Mouse (Mus musculus) T-helper 2 cell (primary cell): Measurements from ENCODE around the gene Socs5.

Experiments
- in situ Hi-C: fragments of 300-600 bp; cut with MboI, MseI; formaldehyde crosslinking; loops from one replicate; pipeline ENCODE4 v1.15.1; 2025; ENCODE audit warnings: high pct_unique_total_duplicates

The Socs5 gene

DNA sequence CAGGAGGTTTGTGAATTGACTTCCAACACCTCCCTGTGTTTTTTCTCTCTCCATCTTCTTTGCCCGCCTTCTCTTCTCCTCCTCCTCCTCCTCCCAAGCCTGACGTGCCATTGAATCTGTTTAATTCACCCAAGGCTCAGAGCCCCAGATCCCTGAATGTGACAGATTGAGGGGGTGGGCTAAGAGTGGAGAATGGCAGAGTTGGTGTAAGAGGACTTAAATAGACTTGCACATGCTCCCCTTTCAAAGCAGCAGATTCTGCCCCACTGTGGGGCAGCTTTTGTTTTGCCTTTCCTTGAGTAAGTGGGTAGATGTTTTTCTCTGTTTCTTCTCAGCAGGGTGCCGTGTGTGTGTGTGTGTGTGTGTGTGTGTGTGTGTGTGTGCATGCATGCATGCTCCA, 61.6 kb downstream of the Socs5 start:
- in situ Hi-C loops = no loop called here

DNA sequence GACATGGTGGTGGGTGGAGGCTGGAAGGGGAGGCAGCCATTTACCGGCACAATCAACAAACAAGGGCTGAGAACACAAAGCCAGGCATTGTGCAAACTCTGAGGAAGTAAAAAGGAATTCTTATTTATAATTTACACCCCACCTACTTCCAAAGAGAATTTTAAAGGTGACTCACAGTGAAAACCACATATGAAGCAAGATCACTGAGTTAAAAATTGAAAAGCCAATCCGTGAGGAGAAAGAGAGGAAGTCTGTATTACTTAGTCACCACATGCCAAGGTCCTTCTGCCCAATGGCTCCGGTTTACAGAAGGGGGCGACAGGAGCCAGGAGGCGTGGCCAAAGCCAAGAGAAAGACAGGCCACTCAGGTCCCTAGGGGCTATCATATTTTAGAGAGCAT, 62.9 kb downstream of the Socs5 start:
- in situ Hi-C loops = no loop called here

DNA sequence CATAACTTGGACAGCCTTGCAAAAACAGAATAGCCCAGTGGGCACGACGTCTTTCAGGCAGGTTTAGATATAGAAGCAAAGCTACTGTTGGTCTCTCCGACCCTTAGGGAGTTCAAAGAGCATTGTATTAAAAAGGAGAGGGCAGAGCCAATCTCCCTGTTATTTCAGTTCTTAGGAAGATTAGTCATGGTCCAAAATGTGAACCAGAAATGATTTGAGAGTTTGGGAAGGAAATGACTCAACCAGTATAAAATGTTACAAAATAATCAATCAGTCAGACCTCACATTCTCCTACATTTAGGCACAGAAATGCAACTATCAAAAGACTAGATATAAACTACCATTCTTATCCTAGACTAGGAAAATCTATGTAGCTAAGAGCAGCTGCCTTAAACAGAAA, 64.6 kb downstream of the Socs5 start:
- in situ Hi-C loops = no loop called here

DNA sequence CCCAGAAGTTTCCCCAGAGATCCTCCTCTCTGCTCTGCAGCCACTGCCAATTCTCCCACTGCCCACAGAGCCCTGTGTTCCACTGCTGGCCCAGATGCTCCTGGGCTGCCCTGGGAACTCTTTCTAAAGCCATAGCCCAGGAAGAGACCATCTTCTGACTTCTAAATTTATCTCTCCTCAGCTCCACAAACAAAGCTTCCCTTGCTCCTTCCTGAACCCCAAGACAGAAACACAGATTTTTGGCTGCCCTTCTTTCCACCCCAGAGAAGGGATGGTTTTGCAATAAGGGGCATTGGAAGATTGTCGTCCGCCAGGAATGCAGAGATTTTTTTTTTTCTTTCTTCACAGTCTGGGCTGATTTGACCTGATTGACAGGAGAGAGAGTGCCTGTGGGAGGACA, 66.5 kb downstream of the Socs5 start:
- in situ Hi-C loops = no loop called here

DNA sequence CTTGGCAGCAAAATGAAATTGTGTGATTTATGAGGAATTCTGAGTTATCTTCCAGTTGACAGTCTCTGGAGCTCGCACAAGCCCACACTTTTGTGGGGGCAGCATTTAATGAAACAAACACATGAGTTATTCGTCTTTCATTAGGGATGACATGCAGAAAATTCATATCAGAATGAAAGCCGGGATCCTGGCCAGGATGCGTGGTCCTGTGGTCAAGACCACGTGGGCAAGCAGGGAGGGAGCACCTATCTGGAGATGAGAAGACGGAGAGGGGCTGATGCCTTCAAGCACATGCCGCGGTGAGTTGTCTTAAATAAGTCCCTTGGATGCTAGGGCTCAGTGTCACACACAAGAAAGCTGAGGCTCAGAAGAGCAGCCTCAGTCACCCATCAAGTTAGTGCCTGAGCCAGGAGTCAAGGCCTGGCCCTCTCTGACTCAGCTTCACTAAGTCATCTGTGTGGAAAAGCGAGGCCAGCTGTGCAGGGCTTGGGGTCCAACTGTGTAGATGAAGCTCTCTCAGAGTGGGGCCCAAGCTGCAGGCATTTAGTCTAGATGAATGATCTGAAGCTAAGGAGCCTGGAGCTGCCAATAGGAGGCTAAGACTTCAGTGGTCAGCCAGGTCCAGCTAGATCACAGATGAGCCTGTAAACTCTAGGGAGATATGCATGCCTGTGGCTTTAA, 67.3 kb downstream of the Socs5 start:
- in situ Hi-C loops = loop anchor here (5.0 kb wide), 1 partner anchor 63 kb away; no protein-coding TSS in a partner anchor

DNA sequence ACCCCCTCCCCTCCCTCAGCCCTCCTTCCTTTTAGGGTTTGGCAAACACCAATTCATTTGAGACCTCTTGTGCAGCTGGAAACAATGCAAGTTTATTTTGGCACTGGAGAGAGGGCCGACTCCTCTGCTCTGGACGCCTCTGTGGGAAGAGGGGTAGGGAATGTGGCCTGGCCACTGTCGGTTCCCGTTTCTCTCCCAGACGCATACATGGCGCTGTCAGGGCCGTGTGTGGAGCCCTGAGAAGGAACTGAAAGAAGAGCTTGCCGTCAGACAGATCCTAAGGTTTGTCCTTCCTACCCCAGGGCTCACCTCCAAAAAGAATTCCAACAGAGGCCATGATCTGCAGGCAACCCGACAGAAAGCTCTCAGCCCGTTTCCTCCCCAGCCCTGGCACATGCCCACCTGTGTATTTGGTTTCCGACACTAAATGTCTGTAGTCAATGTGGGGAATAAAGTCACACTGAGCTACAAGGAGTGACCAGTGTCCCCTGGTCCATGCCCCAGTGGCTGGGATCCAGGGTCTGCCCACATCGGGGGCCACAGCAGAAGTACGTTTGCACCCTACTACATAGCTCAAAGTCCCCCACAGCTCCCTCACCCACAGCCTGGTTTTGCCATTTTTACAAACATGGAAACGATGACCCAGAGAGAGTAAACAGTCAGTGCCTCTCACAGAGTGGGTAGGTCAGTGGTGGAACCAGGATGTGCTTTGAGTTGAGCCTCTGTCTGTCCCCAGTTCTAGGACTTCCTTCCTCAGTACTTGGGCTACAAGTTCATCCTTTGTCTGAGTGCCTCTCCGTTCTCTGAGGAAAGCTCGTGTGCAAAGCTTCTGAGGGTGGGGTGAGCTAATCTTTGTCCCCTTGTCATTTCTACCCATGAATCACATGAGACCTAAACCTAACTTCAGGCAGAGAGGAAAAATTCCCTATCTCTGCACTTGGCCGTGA, 68.9 kb downstream of the Socs5 start:
- in situ Hi-C loops = loop anchor here (5.0 kb wide), 1 partner anchor 61 kb away; no protein-coding TSS in a partner anchor

DNA sequence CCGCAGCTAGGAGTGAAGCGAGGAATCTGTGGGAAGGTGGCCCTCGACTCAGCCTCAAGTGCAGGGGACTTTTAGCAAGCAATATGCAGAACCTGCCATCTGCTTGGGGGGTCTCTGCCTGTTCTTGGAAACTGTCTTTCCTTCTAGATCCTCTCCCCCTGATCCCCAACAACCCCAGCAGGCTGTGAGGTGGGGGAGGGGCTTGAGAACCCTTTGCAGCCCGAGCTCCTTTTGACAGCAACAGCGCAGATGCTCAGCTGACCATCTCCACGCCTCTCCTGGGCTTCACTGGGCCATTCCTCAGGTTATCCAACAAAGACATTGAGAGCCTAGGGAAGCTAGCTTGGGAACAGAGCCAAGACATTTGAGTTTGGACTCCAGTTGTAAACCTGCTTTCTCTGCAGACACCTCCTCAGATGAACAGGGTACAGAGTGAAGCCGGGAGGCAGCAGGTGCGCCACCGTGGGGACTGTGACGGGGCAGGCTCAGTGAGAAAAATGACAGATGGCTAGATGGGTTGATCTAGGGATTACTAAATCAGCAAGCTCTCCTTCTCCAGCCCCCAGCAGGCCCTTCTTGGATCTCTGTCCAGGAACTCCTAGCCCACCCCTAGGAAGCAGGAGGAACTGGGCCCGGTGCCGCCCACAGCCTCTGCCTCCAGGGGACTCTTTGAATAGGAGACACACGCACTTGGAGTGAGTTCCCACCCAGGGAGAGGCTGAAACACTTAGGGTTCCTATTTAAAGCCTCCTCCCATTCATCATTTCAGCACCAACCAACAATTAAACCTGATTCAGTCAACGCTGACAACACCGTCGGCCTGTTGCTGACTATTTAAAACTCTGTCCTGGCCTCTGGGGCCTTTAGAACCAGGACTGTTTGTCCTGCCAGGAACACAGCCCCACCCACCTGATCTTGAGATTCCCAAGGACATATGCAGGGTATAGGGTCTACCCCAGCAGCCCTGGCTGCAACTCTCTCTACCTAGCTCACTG, 71.4 kb downstream of the Socs5 start:
- in situ Hi-C loops = loop anchor here (5.0 kb wide), 1 partner anchor 58 kb away; no protein-coding TSS in a partner anchor

DNA sequence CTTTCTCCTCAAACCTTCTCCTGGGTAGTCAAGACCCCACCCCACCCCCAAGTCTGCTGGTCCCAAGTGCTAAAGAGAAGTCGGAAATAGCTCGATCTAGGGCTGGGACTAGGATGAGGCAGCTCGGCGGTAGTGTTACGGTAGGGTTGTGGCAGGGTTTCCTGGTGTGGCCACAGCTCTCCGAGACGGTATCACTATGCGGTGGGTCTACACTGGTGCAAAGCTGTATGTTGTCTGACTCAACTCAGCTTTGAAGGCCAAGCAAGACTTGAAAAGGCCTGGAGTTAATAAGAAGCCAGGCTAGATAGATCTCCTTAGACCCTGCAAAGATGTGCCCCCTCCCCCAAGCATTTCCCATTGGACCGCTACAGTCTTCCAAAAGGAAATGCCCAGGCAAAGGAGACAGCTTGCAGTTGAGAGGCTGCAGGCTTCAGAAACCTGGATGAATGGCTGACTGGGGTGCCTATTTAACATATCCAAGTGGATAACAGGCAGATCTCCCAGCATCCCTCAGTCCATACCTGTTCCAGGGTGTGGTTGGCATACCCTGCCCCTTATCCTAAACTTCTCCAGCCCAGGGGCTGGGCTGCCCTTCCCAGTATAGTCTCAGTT, 72.6 kb downstream of the Socs5 start:
- in situ Hi-C loops = loop anchor here (5.0 kb wide), 1 partner anchor 57 kb away; no protein-coding TSS in a partner anchor

DNA sequence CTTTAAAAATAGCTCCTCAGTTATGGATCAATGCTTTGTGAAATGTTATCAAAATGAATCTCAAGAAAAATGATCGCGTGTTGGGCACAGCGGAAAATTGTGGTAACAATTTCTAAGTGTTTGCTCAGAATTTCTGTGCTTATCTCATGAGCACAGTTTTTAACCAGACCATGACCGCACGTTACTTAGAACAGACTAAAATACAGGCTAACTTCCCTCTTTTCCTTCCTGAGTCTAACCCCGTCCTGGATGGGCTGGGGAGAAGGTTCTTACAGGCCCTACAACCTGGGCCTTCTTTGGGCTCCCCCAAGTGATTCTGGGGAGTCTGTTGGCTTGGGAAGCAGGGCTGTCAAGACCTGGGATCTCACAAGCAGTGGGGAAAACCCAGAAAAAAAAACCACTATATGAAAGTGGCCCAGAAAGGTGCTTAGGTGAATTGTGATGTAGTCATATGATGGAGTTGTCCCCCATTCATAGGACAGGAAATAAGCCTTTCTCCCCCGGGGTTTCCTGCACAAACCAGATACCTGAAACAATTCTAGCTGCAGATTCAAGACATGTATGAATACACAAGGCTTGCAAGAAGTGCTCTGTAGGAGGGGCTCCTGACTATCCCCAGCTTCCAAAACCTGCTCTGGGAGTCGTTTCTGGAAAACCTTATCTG, 74.3 kb downstream of the Socs5 start:
- in situ Hi-C loops = no loop called here

DNA sequence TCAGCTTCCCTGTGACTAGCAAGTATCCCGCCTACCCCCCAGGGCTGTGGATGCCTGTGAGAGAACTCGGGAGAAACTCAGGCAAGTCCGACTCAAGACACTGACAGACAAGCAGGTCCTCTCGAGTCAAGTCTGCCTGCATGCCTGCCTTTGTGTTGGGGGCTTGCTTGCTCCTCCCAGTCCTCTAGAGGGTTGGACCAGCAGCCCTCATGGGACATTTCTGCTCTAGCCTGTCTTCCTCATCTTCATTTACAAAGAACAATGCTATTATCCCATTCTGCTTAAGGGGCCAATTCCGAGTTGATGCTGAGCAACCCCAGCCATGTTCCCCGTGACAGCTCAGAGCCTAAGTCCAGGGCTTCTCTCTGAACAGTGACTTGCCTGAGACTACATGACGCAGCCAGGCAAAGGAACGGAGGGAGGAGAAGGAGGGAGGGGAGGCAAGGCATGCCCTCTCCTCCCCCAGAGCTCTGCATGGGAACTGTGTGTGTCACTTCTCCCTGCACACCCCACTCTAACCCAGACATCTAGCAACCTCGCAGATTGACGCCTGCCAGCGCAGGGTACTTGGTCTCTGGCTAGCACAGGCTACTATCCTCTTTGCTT, 78.1 kb downstream of the Socs5 start:
- in situ Hi-C loops = no loop called here

DNA sequence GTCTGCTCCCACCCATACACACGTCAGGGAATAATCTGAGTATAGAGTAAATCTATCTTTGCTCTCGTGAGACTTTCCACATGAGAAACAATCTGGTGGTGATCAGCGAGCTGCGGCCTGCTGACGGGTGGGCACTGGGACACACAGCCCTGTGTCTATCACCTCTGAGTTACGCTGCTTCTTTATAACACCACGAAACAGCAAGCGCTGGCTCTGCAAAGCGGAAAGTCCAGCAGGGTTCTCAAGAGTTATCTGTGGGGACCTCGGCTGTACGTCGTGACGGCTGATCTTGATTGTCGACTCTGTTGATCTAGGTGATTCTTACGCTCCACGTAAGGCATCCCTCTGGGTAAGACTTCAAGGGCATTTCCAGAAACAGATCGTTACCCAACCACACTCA, 79.5 kb downstream of the Socs5 start:
- in situ Hi-C loops = no loop called here
